Mouse (Mus musculus) cerebellum, postnatal 36 days (tissue): ENCODE measurements around the gene Htr2a.

ENCODE experiments used
- DNase-seq, 2 experiments: peaks; one replicate each; pipeline ENCODE4 v3.0.0; 2021 to 2022; ENCODE audit warnings: mixed read lengths in 2 of 2

The Htr2a gene

DNA sequence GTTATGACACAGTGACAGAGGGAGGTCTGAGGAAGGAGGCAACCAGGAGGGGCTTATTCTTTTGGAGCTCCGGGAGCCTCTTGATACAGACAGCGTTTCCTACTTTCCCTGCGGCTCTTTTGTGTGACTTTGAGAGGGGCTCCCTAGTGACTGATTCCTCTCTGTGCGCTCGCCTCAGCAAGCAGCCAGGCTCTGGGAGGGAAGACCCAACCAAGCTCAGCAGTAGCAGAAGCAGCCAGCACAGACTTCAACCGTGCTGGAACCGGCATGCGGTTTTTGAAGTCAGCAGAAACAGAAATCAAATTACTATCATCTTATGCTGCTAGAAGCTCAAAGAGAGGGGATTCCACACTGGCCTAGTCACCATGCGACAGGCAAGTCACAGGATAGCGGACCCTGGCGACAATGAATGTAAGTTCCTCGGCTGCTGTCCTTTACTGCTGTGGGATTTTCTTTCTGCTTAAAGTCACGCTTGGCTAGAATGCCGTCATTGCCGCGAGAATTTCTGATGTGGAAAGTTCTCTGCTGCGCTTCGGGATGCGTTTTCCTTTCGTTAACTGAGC lies at the start of gene Htr2a:
Htr2a (plus strand) TSS at position 22 of the 563 bp plus-strand sequence.
- DNase-seq = no peak

DNA sequence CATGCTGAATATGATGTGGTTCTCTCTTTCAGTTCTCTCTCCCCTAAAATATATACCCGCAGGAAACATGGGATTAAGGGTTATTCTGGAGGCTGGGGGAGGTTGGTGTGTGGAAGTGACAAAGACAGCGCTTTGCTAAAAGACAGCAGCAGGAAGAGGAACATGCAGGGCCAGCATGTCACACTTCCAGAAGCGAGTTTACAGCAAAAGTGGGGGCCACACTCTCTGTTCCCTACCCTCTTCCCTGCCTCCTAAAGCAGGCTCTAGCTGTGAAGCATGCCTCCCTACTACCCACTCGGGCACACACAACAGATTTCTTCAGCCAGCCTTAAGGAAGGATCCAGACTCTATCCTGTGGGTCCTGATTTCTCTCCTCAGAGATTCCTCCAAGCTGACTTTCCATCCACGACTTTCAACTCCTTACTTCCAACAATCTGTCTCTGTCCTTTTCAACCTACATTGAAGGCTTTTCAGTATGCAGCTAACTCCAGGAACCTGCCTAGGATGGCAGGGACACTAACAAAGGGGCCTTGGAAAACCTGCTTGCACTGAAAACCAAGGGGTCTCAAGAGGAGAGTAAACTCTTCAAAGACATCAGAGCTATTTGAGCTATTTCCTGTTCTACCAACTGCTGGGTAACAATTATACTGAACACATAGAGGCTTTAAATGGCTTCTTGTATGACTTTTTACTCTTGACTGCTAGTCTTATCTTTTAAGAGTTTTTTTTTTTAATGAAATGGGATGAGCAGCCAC lies 39.1 kb upstream of the Htr2a start:
- DNase-seq = no peak

DNA sequence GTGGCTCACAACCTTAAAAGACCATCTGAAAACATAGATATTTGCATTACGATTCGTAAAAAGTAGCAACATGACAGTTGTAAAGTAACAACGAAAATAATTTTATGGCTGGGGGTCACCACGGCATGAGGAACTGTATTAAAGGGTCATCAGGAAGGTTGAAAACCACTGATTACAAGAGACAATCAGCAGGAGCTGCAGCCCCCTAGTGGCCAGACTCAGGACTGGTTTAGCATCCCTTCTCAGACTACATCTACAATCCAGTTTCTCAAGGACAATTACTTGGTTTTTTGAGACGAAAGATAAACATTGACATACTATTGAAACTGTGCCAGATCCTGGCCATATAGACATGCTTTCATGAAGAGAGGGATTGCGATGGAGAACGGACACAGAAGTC lies 38.1 kb upstream of the Htr2a start:
- DNase-seq = peak; percentile 33 to 38

DNA sequence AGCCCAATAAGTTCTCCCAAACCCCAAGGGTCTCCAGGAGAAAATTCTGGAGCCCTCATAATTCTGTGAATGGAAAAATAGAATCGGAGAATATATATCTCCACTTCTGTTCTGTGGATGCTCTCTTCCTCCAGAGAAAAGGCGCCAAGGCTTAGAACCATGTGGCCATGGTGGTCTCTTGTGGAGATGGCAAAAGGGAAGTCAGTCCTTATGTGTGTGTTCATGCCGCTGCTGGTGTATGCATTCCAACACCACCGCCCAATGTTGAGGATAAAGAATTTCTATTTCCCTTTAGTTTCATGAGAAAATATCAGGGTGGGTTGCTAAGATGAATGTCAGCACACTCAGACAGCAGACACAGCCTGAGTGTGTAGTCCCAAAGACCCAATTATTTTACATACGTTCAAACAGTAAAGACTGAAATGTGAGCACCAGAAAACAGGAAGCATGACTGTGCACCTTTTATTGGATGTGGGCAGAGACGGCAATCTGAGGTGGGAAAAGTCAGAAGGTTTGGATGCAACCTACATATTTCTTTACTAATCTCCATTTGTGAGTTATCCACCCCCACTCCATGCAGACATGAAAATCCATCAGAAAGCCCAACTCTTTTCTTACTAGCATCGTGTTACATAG lies 37.4 kb upstream of the Htr2a start:
- DNase-seq = no peak

DNA sequence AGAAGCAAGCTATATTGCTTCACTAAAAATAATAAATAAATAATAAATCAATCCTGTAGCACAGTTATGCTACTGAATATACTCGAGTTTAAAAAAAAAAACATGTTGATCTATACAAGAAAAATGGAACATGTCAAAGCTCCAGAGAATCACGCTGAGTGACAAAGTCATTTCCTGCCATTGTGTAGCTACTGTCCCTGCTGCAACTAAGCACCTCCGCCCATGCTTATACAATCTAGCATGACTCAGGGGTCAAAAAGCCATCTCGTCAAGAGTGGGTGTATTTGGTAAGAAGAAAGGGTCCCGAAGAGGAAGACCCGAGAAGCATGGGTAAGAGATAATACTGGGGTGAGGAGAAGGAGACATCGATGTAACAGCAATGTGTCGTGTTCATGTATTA lies 29.3 kb upstream of the Htr2a start:
- no peak for DNase-seq

DNA sequence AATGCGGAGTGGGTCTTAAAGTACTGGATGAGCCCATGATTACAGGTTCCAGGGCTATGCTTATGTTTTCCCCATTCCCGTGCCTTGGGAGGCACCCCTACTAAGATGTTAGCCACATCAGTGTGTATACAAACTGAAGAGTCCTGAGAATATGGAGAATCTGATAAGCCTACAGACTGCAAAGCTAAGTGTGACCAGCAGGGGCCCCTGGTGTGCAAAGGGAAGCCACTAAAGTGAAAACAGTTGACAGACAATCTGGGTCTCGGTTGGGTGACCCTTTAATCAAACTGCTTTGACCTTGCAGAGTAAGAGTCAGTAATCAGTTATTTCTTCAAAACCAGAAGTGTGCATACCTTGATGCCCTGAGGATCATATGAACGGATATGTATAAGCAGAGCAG lies 21.8 kb upstream of the Htr2a start:
- no peak for DNase-seq

DNA sequence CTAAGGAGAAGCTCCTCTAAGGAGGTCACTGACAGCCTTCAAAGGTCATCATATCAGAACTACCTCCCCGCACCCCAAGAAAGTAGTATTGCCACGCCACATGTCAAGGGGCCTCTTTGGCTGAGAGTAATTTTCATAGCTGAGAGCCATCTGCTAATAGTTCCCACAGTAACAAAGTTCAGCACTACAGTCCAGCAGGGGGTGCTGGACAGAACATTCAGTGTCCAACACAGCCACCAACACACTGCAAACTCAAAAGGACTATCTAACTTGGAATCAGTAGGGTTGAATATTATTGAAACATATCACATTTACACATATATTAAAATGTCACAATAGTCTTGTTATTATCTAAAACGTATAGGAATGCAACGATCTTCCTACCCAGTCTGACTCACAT lies 2.6 kb upstream of the Htr2a start:
- peak; percentile 9 to 14 for DNase-seq

DNA sequence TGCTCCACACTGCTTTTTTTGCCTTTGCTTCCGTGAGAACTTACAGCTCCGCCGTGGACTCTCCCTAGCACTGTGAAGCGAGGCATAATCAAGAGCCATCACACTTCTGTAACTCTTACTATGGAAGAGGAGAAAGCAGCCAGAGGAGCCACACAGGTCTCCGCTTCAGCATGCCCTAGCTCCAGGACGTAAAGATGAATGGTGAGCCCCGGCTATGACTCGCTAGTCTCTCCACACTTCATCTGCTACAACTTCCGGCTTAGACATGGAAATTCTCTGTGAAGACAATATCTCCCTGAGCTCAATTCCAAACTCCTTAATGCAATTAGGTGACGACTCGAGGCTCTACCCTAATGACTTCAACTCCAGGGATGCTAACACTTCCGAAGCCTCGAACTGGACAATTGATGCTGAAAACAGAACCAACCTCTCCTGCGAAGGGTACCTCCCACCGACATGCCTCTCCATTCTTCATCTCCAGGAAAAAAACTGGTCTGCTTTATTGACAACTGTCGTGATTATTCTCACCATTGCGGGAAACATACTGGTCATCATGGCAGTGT lies 1.1 kb downstream of the Htr2a start:
- no peak for DNase-seq

DNA sequence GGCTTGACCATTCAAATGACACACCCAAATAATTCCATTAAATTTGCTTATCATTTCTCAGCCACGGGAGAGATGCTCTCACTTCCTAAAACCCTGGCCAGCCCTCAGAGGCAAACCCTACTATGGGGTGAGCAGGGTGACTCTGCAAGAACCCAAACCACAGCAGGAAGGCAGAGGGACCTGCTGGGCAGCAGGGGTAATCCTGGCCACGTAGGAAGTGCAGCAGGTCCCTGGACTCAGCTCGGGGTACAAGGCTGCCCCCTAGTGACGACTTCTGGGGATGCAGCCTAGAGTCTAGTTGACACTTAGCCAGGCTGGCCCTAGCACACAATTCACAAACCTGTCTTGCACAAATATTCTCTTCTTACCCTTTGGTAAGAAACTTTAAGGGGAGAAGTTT lies 2.7 kb downstream of the Htr2a start:
- peak; percentile 78 to 80 for DNase-seq

DNA sequence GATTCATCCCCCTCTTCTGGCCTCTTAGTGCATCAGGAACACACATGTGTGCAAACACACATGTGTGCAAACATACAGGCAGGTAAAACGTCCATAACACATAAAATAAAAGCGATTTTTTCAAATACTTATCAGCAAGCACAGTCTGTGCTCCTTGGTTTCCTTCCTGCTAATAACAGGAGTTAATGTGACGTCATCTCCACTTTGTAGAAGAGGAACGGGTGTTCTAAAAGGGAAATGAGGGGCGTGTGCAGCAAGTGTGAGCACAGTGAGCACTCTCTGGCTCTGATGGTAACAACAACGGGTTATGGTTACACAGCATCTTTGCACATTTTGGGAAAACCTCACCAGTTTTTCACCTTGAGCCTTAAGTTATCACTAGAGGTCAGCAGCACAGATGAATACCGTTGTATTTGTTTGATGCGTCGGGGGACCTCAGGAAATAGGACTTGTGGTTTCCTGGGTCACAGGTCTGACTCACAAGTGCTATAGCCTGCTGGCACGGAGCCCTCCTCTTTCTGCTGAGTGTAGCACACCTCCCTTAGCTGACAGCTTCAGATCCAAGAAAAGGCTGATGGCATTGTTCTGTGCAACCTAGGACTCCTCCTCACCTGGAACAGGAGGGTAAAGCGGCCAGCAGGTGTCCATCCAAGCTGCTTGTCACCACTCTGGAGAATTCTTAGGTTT lies 5.6 kb downstream of the Htr2a start:
- no peak for DNase-seq

DNA sequence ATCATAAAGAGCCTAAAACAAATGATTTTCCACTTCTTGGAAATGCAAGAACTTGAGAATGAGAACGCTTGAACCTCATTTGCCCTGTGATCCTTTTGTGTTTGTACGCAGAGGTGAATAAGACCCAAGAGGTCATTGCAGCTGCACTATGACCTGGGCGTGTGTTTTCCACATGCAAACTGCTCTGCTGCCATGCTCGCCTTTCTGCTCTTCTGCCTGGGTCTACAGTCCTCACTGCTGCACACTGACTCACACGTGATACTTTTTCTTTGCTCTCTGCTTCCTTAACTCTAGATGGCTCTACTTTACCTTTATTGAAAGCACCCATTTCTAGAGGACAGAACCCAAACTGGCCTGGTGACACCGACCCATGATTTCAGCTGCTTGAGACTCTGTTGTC lies 9.4 kb downstream of the Htr2a start:
- no peak for DNase-seq

DNA sequence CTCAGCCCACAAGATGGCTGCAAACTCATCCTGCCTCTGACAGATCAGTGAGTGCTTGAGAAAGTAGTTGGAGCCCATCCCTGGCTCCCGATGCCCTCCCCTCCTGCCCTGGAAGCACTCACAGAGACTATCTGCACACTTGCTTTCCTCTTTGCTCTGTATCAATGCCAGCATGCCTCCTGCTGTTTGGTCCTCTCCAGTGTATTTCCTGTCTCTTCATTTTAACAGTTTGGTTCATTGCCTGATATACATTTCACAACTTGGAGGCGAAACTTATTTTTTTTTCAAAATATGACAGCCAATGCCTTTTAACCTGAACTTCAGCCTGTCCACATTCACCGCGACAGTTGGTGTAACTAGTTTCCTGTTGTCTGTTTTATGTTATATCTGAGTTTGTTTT lies 11.0 kb downstream of the Htr2a start:
- DNase-seq = no peak

DNA sequence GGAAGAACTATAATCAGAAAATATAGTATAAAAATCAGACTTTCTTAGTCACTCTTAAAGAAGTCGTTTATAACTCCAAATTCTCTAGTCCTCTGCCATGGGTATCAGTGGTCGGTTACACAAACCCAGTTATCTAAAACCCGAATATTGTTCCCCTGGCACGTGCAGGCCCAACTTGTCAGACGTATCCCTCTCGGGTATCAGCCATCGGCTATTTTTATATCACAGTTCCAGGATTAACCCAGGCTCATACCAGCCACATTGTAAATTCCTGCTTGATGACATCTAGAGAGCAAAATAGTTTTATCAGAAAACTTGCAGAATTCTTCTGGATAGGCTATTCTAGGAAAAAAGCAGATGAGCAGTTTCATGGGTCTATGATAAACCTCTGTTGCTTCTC lies 16.6 kb downstream of the Htr2a start:
- DNase-seq = no peak

DNA sequence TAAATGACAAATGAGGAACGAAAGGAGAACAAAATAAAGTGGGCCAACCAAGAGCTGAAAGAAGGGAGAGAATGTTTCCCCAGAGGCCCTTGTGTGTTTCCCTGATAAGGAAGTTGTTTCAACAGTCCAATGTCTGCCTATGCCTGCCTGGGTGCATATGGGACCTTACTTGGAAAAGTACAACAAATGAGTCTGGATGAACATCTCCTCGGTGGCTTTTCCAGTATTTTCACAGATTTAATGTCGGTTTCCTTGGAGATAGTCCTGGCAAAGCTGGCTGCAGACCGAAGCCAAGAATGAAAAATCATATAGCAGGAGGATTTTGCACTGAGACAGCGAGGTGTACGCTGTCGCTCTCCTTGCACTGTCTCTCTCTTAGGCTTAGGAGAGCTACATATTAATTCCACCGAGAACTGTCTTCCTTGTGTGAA lies 18.8 kb downstream of the Htr2a start:
- no peak for DNase-seq

DNA sequence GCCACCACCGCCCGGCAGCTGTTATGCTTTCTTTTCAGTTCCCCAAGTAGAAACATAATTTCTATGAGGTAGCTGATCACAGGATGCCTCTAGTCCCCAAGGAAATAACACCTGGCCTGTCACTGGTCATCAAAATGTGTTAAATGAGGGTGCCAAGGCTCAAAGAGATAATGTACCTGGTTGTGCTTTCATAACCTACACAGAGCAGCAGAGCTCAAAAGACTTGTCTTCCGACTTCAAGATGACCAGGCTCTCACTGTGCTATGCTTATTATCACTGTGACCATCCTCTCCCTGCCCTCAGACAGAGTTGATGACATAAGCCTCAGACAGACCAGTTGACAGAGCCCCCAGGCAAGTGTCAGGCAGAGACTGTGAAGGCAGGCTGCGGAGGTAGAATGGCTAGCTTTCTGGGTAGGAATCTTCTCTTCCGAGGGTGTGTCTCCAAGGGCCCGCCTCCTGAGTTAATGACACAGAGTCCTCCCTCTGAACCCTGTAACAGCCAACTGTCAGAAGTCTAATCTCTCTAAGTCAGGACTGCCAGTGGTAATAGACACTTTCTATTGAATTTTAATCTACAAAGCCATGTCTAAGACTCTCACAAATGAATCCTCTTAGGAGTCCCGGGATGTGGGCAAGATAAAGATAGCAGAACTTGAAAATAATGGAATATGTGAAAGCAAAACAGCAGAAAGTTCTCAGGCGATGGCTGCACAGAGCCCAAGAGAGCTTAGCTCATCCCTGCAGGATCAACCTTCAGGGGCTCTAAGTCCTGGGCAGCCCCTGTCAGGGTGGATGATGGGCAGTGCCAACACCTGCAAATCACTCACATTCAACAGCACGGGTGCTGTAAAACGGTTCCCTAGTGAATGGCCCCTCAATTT lies 31.7 kb downstream of the Htr2a start:
- DNase-seq = no peak

DNA sequence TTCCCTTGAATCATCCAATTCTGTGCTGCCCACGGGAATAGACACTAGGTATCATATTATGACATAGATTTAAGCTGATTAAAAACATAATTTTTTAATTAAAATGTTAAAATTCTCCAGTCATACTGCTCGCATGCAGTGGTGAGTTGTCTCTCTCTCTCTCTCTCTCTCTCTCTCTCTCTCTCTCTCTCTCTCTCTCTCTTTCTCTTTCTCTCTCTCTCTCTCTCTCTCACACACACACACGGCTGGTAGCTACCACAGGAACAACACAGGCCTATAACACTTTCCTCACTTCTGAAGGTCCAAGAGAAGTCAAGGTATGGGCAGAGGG lies 32.3 kb downstream of the Htr2a start:
- DNase-seq = no peak

DNA sequence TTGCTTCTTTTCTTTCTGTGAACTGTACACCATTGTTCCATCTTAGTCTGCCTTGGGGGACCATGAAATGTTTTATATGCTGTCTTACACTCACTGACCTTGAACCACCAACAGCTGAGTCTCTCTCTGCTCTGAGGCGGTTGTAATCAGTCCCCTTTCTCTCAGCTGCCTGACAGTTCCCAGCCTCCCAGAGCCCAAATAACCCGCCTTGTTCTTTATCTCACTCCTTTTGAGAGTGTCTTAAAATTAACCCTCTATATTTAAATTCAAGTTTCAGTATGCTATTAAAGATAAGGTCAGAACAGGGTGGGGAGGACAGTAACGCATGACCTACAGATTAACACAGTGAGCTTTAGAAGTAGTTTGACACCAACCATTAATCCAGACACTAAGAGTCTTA lies 32.9 kb downstream of the Htr2a start:
- no peak for DNase-seq

DNA sequence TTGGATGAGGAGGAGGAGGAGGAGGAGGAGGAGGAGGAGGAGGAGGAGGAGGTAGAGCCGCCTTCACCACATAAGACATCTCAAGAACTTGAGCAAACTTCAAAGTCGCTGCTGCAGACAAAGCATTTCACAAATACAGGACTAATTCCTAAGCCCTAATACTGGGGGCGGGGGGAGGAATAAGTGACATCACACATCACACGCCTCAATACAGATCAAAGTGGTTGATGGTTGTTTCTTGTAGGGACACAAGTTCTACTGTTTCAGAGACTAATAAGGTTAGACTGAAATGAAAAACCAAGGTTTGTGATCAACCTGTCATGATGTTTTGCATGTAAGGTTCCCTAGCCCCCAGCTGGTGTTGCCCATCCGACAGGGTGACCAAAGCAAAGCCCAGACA lies 39.2 kb downstream of the Htr2a start:
- DNase-seq = no peak

DNA sequence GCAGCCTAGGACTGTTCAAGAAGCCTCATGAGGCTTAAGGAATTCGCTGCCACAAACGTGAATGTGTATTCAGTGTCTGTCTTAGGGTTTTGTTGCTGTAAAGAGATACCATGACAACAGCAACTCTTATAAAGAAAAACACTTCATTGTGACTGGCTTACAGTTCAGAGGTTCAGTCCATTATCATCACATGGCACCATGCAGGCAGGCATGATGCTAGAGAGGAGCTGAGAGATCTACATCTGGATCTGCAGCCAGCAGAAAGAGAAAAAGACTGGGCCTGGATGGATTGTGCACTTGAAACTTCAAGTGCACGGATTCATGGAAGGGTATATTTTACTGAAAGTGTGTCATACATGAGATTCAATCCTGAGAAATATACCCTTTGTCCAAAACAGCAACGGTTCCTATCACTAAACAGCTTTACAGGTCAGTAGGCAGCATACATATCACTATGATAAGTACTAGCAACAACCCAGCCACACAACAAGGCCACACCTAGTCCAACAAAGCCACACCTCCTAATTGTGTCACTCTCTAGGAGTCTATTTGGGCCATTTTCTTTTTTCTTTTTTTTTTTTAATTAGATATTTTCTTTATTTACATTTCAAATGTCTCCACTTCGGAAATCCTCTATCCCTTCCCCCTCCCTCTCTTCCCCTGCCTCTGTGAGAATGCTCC lies 43.8 kb downstream of the Htr2a start:
- DNase-seq = no peak

DNA sequence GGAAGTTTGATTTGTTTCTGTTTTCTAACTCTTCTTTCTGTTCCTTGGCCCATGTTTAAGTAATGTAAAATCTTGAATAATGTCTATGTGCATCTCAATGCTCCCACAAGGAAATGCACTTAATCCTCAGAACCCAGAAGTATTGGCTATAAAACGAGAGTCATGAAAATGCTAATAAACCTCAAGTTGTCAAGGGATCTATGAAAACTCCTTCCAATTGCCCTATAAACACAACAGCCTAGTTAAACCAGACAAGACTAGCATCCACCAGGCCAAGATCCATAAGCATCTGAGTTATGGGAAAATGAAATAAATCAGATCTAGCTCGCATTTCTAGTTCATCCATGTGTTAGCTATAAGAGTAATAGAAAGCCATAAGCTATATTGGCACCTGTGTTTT lies 51.3 kb downstream of the Htr2a start:
- DNase-seq = no peak

DNA sequence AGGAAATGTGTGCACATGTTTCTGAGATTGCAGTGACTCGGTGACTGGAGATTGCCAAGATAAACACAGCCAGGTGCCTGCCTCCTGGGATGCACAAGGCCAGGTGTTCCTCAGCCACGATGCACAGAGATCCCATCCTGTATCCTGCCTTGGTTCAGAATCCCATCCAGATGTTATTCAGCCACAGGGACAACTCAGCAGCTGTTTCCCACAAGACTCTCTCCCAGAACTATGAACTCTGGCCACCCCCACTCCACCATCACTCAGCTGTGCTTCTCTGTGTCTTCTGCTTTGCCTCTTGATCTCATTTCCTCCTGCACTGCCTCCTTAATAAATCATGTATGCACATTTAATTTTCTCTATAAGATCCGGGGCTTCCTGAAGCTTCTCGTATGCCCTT lies 56.1 kb downstream of the Htr2a start:
- no peak for DNase-seq

DNA sequence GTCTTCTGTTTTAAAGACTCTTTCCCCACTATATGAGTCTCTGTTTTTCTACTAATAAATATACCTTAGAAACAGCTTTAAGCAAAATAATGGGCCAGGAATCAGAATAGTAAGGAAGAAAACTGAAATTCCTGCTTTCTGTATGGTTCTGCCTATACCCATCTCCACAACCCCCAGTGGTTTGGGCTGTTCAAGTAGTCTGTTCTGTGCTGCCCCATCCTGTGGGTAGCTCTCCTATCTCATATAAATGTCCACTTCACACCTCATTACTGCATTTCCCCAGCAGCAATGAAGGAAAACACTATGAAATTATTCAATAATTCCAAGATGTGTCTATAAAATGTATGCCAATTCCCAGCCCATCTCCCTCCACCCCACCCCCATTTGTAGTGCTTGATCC lies 56.8 kb downstream of the Htr2a start:
- DNase-seq = no peak
